Mouse (Mus musculus): ENCODE data around the gene Trim17. TPM values are rescaled to one million over a fixed set of nuclear protein-coding genes. Genes with fewer than 3 reads are reported as not detected.
A peak's percentile ranks its signal among the peaks of the same experiment; 100 is the strongest.

The Trim17 gene
- total RNA-seq, 2 experiments from 2014 or later, result 5.3 to 6.5 TPM

DNA sequence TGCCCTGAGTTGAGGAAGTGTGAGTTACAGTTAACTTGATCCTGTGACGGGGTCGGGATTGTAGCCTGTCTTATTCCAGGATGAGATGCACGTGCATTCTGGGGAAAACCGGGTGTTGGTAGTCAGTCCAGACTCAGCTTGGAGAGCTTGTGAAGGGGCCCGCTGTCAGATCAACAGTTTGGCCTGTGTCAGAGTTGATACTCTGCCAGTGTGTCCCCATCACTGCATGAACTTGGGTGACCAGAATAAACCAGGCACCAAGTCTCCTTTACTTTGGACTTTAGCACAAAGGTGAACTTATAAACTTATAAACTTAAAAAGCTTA lies 24.2 kb downstream of the Trim17 start:
- Histone ChIP-seq H3K4me3 (peak overlapping the region; percentile 67), H3K27ac (peak overlapping the region; percentile 95)
- no peak for TF ChIP-seq CTCF (conservative IDR thresholded peaks at IDR 0.05)
- DNase-seq (ENCODE audit: low spot score in 2 of 2), result no peak

DNA sequence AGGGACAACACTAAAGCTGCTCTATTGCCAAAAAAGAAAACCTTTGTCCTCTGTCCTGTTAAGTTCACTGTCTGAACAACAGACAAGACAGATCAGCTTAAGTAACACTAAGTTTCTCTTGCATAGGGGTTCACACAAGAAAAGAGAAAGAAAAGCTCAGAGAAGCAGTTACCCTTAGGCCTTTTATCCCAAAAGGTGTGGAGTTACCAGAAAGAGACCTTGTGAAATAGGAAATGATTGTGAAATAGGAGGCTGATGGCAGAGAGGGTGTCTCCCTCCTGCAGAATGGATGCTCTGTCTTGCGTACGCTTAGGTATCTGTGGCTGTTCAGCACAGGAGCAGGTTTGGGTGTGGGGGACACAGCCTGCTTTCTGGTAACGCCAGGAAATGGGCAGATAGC lies 24.7 kb downstream of the Trim17 start:
- Histone ChIP-seq H3K27ac (peak overlapping the region; percentile 28; the same call in 1 of the 2 replicates), H3K4me3 (peak overlapping the region; percentile 67)
- DNase-seq (ENCODE audit: low spot score in 2 of 2), result no peak
- no peak for TF ChIP-seq CTCF (conservative IDR thresholded peaks at IDR 0.05)

DNA sequence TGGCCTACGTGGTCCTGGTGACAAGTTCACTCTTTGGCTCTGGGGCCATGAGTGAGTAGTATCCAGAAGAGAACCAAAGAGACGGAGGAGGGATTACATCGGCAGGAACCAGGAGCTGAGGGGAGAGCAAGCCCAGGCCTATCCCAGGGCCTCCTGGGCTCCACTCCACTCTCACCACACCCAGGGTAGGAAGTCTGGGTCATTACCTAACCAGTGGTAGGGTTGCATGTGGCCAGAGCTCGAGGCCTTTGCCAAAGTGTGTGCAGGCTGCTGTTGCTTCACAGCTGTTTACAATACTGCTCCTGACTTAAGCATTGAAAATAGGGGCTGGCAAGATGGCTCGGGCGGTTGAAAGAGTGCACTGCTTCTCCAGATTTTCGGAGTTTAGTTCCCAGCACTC lies 25.2 kb downstream of the Trim17 start:
- H3K4me3 ChIP-seq, result peak overlapping the region; percentile 67
- TF ChIP-seq CTCF (conservative IDR thresholded peaks at IDR 0.05), result no peak
- peak overlapping the region; percentile 28; the same call in 1 of the 2 replicates for H3K27ac ChIP-seq
- no peak for DNase-seq (ENCODE audit: low spot score in 2 of 2)

DNA sequence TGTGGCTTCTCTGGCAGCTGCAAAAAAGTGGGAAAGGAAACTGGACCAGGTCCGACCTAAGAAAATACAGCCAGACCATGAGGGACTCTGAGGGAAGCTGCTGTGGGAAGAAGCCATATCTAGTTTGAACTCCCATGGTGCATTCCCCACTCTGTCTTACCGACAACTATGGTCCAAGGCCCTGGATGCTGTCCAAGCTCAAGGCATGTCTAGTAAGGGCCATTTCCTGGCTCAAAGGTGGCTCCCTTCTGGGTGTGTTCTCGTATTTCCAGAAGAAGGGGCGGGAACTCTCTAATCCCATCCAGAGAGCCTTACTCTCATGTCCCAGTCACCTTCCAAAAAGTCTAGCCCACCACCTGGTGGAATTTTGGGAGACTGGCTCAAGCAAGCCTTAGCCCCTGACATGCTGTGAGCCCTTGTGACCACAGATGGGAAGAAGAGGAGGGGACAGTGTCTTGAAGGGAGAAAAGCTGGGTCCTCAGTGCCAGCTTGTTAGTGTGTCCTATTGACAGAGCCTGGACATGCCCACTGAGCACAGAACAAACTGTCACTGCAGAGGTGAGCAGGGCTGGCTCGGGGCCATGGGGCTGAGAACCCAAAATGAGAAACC lies 26.0 kb downstream of the Trim17 start:
- DNase-seq (ENCODE audit: low spot score in 2 of 2), result no peak
- Histone ChIP-seq H3K4me3 (peak overlapping the region; percentile 67; the same call in 1 of the 2 replicates), H3K27ac (no peak overlapping the region)
- no peak for TF ChIP-seq CTCF (conservative IDR thresholded peaks at IDR 0.05)

DNA sequence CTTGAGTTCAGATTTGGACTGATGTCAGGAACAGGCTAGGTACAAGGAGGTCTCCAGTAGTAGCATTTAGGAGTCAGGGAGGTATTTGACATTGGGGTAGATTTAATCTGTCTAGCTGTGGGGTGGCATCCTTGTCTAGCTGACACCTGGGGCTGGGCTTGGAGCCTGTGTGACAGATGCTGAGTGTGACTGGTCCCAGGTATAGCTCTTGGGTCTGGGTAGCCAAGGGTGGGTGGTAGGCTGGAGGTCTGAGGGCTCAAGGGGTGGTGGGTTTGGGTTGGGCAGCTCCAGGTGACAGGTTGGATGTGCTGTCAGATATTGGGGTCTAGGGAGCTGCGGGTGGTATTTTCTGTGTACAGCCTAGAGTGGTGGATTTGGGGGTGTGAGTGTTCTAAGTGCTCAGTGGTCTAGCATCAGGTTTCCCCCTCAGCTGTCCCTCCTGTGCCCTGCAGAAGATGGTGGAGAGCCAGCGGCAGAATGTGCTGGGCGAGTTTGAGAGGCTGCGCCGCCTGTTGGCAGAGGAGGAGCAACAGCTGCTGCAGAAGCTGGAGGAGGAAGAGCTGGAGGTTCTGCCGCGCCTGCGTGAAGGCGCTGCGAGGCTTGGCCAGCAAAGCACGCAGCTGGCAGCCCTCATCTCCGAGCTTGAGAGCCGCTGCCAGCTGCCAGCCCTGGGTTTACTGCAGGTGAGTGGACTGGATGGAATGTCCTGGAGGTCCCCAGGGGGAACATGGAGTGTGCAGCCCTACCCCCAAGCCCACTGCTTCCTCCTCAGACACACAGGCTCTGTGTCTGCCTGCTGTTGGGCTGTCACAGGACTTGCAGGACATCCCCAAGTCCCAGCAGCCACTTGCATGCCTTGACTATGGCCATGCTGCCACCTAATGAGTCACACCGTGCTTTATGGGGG lies 27.3 kb downstream of the Trim17 start:
- DNase-seq (ENCODE audit: low spot score in 2 of 2), result peak; percentile 72 to 82
- H3K4me3 ChIP-seq, result peak overlapping the region; percentile 30
- H3K27ac ChIP-seq, result peak overlapping the region; percentile 67; the same call in 1 of the 2 replicates
- TF ChIP-seq CTCF (conservative IDR thresholded peaks at IDR 0.05), result peak; percentile 80

DNA sequence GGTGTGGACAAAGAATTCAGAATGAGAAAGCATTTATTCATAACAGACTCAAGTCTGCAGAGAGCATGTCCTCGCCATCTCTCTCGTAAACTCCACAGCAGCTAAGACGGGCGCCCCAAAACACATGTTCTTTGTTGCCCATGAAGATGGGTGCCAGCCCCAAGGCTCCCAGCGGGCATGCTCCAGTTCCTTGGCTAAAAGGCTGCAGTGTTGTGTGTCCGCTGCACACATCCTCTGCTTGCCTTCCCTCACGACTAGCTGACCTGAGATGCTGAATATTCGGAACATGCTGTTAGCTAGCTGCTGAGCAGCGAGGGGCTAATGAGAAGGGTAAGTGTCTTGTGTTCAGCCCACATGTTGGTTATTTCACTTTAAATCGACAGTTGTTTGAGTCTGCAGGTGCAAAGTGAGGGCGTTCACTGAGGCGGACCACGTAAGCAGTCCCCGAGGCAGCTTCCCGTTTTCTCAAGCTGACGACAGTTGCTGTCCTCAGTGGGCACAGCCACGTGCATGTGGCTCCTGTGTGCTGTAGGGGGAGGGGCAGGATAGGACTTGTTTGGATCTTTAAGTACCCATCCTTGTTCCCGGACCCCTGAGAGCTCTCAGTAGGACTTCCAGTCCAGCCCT lies 28.1 kb downstream of the Trim17 start:
- TF ChIP-seq CTCF (conservative IDR thresholded peaks at IDR 0.05), result no peak
- Histone ChIP-seq H3K27ac (peak overlapping the region; percentile 67; the same call in 1 of the 2 replicates), H3K4me3 (peak overlapping the region; percentile 30; the same call in 1 of the 2 replicates)
- DNase-seq (ENCODE audit: low spot score in 2 of 2), result no peak

DNA sequence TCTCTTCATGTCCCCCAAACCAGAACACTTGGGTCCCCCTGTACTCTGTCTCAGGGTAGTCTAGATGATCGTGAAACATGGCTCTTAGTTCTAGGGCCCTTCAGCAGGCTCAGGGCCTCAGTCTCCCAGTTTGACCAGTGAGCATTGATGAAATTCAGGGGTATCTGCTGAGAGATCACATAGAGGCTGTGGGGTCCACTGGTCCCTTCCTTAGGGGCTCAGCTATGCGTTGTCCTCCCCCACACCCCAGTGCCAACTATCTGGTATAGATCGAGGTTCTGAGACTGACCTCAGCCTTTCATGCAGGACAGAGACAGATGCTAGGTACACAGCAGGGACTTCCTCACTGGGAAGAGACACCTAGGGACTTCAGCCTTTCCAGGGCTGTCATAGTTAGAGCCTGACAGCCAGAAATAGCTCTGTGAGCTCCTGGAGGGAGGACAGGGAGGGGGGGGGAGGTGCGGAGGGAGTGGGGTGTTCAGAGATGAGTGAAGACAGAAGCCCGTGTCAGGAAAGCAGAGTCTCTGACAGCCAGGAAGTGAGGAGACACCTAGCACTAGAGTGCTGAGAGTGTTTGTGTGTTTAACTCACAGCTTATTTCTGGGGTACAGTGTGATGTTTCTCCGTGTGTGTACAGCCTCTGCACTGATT lies 29.3 kb downstream of the Trim17 start:
- no peak for TF ChIP-seq CTCF (conservative IDR thresholded peaks at IDR 0.05)
- Histone ChIP-seq H3K27ac (no peak overlapping the region), H3K4me3 (no peak overlapping the region)
- DNase-seq (ENCODE audit: low spot score in 2 of 2), result no peak

DNA sequence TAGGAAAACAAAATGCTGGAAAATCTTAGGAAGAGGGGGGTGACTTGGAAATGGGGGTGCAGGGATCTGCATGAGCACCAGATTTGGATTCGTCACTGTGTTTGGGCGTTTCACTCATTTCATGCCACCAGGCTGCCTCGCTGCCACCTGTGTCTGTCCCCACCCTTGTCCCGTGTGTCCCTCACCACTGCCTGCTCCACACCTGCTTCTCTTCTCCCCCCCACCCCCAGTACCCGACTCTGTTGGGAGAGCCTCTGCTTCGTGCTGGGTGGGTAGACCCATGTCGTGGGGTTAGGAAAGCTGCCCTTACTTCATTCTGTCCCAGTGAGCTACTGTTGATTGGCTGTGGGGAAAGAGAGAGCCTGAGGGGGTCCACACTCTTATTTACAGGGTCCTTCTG lies 30.2 kb downstream of the Trim17 start:
- no peak overlapping the region for H3K27ac ChIP-seq
- no peak overlapping the region for H3K4me3 ChIP-seq
- no peak for TF ChIP-seq CTCF (conservative IDR thresholded peaks at IDR 0.05)
- no peak for DNase-seq (ENCODE audit: low spot score in 2 of 2)

DNA sequence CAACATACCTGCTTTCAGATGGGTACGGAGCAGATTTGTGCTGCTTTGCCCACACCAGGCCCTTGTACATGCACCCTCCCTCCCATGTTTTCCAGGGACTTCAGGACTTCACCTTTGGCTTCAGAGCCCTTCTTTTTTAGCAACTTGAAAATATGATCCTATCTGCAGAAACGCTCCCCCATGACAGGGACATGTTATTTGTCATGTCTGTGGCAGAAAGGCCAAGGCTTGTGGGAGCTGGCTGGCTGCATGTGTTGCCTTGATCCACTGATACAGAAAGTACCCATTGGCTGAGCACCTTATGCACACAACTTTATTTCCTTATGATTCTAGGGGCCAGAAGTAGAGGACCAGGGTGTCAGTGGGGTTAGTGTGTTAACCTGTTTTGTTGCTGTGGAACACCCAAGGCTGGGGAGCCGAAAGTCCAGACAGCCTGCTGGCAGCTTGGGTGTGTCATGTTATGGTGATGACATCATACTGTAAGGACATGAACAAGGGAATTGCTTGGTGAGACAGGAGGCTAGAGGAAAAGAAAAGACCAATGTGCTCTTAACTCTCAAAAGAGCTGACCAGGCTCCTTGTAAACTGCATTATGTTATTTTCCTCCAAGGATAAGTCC lies 30.9 kb downstream of the Trim17 start:
- Histone ChIP-seq H3K27ac (no peak overlapping the region), H3K4me3 (no peak overlapping the region)
- TF ChIP-seq CTCF (conservative IDR thresholded peaks at IDR 0.05), result no peak
- DNase-seq (ENCODE audit: low spot score in 2 of 2), result no peak

DNA sequence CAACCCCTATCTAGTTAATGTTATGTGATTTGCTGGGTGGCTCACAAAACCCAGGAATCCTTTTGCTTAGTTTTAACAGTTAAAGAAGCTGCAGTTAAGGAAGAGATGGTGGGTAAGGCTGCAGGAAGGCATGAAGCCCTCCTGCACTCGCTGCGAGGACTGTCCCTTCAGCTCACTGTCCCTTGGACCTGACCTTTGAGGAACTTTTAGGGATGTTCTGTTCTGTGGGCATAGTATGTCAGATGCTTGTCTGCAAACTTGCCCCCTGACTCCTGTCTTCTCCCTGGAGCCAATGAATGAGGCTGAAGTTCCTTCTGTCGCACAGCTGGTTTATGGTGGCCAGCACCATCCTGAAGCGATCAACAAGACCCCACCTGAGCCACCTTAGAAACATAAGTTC lies 34.7 kb downstream of the Trim17 start:
- no peak for DNase-seq (ENCODE audit: low spot score in 2 of 2)
- Histone ChIP-seq H3K4me3 (no peak overlapping the region), H3K27ac (no peak overlapping the region)
- no peak for TF ChIP-seq CTCF (conservative IDR thresholded peaks at IDR 0.05)

DNA sequence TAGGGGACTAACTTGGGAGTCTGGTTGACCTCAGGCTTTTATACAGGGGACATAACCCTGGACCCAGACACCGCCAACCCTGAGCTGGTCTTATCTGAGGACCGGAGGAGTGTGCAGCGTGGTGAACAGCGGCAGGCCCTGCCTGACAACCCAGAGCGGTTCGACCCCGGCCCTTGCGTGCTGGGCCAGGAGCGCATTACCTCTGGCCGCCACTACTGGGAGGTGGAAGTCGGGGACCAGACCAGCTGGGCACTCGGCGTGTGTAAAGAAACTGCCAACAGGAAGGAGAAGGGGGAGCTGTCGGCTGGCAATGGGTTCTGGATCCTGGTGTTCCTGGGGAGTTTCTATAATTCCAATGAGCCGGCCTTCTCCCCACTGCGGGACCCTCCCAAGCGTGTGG lies 35.7 kb downstream of the Trim17 start:
- H3K27ac ChIP-seq, result no peak overlapping the region
- peak; percentile 14; the same call in 1 of the 2 replicates for TF ChIP-seq CTCF (conservative IDR thresholded peaks at IDR 0.05)
- H3K4me3 ChIP-seq, result no peak overlapping the region
- no peak for DNase-seq (ENCODE audit: low spot score in 2 of 2)

DNA sequence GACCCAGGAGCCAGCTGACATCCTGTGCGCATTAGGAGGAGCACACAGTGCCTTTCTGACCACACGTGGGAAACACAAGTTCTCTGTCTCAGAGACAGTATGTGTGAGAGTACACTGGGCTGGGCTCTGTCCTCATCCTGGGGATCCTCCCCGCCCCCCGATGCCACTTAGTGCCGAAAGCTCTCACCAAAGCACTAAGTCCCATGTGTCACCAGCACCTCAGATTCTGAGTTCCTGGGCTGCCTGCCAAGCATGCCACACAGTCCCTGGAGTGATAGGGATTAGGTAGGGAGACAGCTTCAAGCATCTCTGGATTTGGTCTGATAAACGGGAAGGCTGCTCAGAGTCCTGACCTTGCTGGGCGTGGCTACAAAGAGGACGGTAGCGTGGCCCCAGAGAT lies 36.3 kb downstream of the Trim17 start:
- DNase-seq (ENCODE audit: low spot score in 2 of 2), result no peak
- TF ChIP-seq CTCF (conservative IDR thresholded peaks at IDR 0.05), result no peak

More for the DNA sequence above, 36.3 kb downstream of the Trim17 start:
- no peak overlapping the region for H3K4me3 ChIP-seq
- H3K27ac ChIP-seq, result no peak overlapping the region

Data from layer of hippocampus, adult 2 months (tissue).